In the genomic region with DNA sequence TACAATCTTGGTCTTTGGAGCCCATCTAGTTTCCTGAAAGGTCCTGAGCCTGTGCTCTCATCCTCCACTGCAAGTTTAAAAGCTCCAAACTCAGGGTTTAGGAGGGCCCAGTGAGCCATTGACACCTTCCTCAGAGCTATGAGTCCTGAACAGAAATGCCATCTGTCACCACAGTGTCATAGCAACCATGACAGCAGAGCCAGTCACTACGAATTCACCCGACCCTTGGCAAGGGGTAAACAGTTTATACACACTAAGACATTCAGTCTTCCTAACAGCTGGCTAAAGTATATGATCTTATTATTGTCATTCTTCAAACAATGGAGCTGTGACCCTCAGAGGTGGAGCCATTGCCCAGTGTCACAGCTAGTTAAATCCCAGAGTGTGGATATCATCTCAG, we compare ENCODE assay signal across 15 mouse cellular contexts.
"Had no signal": no experiment of that assay in that cellular context is flagged by ENCODE, and none has a peak within 500 bp of the region (broad histone marks: within the 10 kb centered on the region; RNA-seq: fewer than 3 reads in every experiment).

No protein-coding gene starts in this region.

- H3K9ac ChIP-seq: kidney, embryonic 15.5 days; limb, embryonic 15.5 days; liver, embryonic 12.5 days; lung, embryonic 15.5 days; neural tube, embryonic 12.5 days had no signal

- H3K4me1 ChIP-seq: kidney, embryonic 15.5 days; limb, embryonic 15.5 days; liver, embryonic 12.5 days; neural tube, embryonic 12.5 days had no signal

- H3K4me3 ChIP-seq: kidney, embryonic 15.5 days; limb, embryonic 15.5 days; liver, embryonic 12.5 days; lung, embryonic 15.5 days; megakaryocyte, embryonic 14.5 days; myocyte; neural tube, embryonic 12.5 days had no signal

- DNase-seq: kidney, adult 2 months; kidney, postnatal 14 days; layer of hippocampus, adult 9-11 months; layer of hippocampus, postnatal 36 days; lung, postnatal 14 days; right cerebral cortex, postnatal 14 days; thymus, postnatal 36 days had no signal

- H3K27me3 ChIP-seq: kidney, embryonic 15.5 days; limb, embryonic 15.5 days; liver, embryonic 12.5 days; lung, embryonic 15.5 days; neural tube, embryonic 12.5 days had no signal

- H3K9me3 ChIP-seq: kidney, embryonic 15.5 days; limb, embryonic 15.5 days; liver, embryonic 12.5 days; lung, embryonic 15.5 days; megakaryocyte, embryonic 14.5 days; neural tube, embryonic 12.5 days had no signal

- ATAC-seq: liver, embryonic 12.5 days had no signal

- H3K36me3 ChIP-seq: kidney, embryonic 15.5 days; limb, embryonic 15.5 days; liver, embryonic 12.5 days; lung, embryonic 15.5 days; neural tube, embryonic 12.5 days had no signal

- H3K4me2 ChIP-seq: kidney, embryonic 15.5 days; limb, embryonic 15.5 days; liver, embryonic 12.5 days; lung, embryonic 15.5 days; neural tube, embryonic 12.5 days had no signal

- H3K27ac ChIP-seq: kidney, embryonic 15.5 days; limb, embryonic 15.5 days; liver, embryonic 12.5 days; lung, embryonic 15.5 days; macrophage; neural tube, embryonic 12.5 days had no signal
